Mouse (Mus musculus) splenic B cell, adult 2 months (primary cell): ENCODE data around the gene Ccdc136.
"Not testable (repeated sequence)": the region's sequence is repeated elsewhere in the genome, so short reads cannot be mapped to it uniquely, and the experiment has no call there.

ENCODE experiments used
- DNase-seq: peaks from one replicate; pipeline ENCODE4 v3.0.0-alpha.2; 2011; ENCODE audit warnings: low read depth, low spot score
- H3K27me3 ChIP-seq: 2 replicates; pipeline ENCODE4 v1.6.1; 2012; ENCODE audit warnings: mild to moderate bottlenecking, low read length, moderate library complexity, mixed read lengths; ENCODE audit not compliant: control insufficient read depth, poor library complexity, insufficient read depth, severe bottlenecking
- H3K36me3 ChIP-seq: 2 replicates; pipeline ENCODE4 v1.6.1; 2012; ENCODE audit warnings: mild to moderate bottlenecking, low read length, moderate library complexity, mixed read lengths; ENCODE audit not compliant: control insufficient read depth, poor library complexity, insufficient read depth, severe bottlenecking

Ccdc136 gene

GRCm38 (mm10) chr6:29379954-29380353 lies 16.2 kb upstream of the Ccdc136 start:
- Histone ChIP-seq H3K36me3 (no peaks in the 10 kb centered on the region; the same call in 1 of the 2 replicates), H3K27me3 (no peaks in the 10 kb centered on the region)
- no peak for DNase-seq

DNA sequence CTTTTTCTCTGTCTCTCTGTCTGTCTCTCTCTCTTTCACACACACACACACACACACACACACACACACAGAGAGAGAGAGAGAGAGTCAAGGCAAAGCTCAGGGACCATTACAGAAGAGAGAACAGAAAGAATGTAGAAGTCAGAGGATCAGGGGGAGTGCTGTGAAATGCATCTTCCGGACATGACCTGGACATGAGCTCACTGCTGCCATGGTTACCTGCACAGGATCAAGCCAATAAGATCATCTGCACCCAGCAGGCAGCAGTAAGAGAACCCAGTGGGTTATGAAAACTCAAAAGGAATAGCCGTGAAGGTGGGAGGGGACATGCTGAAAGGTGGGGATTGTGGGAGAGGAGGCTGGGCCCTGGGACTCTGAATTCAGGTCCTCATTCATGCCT lies 13.7 kb upstream of the Ccdc136 start:
- DNase-seq: no peak
- Histone ChIP-seq H3K36me3 (no peaks in the 10 kb centered on the region), H3K27me3 (no peaks in the 10 kb centered on the region)

- Histone ChIP-seq H3K36me3 (no peaks in the 10 kb centered on the region), H3K27me3 (no peaks in the 10 kb centered on the region)
- peak; percentile 6 for DNase-seq
These were observed 8.0 kb upstream of the Ccdc136 start, which contains the start of gene Opn1sw for GRCm38 (mm10) chr6:29388052-29388518. TSS of gene Opn1sw (minus strand) at chr6:29388468.

GRCm38 (mm10) chr6:29388606-29389080 lies 7.5 kb upstream of the Ccdc136 start:
- DNase-seq: no peak

GRCm38 (mm10) chr6:29389425-29389824 lies 6.7 kb upstream of the Ccdc136 start:
- Histone ChIP-seq H3K36me3 (no peaks in the 10 kb centered on the region), H3K27me3 (no peaks in the 10 kb centered on the region)
- no peak for DNase-seq

More at GRCm38 (mm10) chr6:29388606-29389080, 7.5 kb upstream of the Ccdc136 start:
- no peaks in the 10 kb centered on the region for H3K36me3 ChIP-seq
- no peaks in the 10 kb centered on the region for H3K27me3 ChIP-seq

DNA sequence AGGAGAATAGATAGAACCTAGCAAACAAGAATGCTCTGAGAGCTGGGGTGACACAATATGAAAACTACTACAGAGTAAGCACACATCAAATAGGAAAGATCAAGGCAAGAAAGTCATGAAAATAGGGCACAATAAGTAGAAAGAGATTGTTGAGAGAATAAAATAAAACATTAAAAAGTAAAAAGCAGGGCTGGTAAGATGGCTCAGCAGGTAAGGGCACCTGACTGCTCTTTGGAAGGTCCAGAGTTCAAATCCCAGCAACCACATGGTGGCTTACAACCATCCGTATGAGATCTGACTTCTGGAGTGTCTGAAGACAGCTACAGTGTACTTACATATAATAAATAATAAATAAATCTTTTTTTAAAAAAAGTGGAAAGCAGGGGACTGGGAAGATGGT lies 5.6 kb upstream of the Ccdc136 start:
- not testable (repeated sequence) for H3K27me3 ChIP-seq, H3K36me3 ChIP-seq, DNase-seq

DNA sequence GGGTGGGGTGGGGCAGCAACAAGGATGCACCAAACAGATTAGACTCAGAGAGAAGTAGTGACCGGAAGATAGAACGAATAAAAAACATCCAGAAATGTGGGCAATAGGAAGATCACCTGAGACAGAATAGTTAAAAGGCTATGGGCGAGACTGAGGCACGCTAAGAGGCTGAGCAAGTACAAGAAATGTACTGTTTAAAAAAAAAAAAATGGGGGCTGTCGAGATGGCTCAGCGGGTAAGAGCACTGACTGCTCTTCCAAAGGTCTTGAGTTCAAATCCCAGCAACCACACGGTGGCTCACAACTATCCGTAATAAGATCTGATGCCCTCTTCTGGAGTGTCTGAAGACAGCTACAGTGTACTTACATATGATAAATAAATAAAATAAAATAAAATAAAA lies 4.9 kb upstream of the Ccdc136 start:
- H3K36me3 ChIP-seq, DNase-seq: not testable (repeated sequence)

DNA sequence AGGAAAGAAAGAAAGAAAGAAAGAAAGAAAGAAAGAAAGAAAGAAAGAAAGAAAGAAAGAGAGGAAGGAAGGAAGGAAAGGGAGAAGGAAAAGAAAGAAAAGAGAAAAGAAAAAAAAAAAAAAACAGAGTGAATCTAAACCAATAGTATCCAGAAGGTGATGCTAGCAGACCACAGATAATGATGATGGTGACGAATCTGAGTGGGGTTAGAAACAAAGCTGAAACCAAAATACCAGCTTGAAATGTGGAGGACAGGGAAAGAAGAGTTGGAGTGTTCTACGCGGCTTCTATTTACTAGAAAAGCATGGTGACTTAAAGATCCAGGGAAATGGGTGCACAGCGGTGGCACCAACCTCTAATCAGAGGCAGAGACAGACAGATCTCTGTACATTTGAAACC lies 4.3 kb upstream of the Ccdc136 start:
- H3K27me3 ChIP-seq: no peaks in the 10 kb centered on the region
- H3K36me3 ChIP-seq: no peaks in the 10 kb centered on the region
- DNase-seq: no peak

More for the DNA sequence above, 4.9 kb upstream of the Ccdc136 start:
- H3K27me3 ChIP-seq: not testable (repeated sequence)

DNA sequence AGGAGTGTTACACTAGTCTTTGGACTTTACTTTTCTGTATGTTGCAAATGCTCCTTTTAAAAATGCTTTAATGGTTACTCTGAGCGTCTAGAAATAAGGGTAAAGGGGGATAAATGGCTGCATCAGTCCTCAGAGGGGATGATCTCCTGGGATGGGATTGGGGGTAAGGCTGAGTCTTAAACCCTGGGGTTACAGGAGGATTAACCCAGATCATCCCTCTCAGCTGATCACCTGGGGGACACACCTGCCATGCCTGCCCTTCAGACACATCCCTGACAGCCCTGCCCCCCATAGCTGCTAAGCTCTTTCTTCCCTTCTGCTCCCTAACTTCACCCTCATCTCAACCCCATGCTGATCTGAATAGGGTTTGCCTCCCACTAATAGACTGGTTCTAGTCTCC lies 1.8 kb upstream of the Ccdc136 start:
- Histone ChIP-seq H3K36me3 (no peaks in the 10 kb centered on the region), H3K27me3 (no peaks in the 10 kb centered on the region)
- no peak for DNase-seq

DNA sequence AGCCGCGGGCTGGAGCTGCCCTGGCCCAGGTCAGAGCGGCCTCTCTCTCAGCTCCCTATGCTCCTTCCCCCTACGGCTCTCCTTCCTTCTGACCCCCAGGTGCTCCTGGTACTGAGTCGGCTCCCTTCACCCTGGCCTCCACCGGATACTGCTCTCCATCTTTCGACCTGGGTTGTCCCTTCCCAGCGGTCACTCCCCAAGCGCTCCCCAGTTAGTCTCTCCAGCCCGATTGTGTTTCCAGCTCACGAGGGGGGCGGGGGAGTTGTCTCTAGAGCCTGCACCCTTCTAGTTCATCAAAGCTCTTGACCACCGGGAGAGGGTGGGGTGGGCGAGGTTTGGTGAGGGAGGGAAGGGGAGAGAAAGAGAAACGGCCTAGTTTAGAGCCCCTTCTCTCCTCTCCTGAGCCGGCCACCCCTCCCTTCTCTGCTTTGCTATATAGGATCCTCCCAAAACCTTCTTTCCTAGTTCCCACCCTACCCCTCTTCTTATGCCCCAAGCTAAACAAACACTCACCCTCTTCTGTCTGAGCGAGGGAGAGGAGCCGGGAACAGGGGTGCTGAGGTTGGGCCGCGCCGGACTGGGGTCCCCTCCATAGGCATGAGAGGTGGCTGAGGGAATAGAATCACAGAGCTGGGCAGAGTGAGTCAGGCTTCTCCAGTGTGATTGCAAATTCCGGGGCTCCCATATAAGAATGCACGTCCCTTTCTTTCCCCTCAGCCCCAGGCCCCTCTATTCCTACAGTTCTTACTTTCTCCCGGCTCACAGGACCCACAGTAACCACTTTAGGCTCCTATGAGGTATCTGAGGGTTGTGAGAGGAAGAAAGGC lies 818 bp downstream of the Ccdc136 start:
- DNase-seq: no peak
- H3K27me3 ChIP-seq: no peaks in the 10 kb centered on the region
- H3K36me3 ChIP-seq: no peaks in the 10 kb centered on the region

DNA sequence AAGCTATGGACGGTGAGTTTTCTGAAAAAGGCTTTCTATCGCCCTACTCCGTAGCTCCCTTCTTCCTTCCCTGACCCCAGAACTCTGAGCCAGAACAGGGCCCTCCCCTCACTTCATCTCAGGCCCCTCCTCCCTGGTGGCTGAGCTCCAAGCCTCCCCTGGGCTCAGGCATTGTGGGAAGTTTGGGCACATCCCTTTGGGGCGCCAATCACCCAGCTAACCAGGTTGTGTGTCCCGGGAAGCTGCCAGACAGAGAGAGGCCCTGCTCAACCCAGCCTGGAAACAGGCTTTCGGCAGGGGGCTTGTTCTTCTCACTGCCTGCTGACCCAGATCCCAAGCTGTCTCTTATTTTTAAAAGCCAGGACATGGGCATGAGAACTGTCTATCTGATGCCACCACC lies 1.5 kb downstream of the Ccdc136 start:
- DNase-seq: no peak
- Histone ChIP-seq H3K36me3 (no peaks in the 10 kb centered on the region), H3K27me3 (no peaks in the 10 kb centered on the region)

DNA sequence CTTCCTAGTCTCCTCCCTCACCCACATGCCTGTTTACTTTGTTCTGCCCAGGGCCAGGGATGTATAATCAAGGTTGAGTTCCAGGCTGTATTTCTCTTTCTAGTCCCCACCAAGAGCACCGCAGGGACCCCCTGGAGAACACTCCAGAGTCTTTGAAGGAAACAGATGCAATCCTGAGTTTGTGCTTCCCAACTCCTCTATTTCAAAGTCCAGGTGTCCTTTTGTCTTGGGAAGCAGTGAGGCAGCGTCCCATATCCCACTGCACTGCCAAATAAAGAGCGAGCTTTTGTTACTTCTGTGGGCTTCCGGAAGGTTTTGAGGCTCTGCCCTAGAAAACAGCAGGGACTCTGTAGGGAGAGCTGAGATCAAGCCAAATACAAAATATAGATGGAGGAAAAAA lies 3.7 kb downstream of the Ccdc136 start:
- no peaks in the 10 kb centered on the region for H3K27me3 ChIP-seq
- DNase-seq: no peak

GRCm38 (mm10) chr6:29402693-29403342 lies 6.7 kb downstream of the Ccdc136 start:
- DNase-seq: no peak
- Histone ChIP-seq H3K27me3 (no peaks in the 10 kb centered on the region), H3K36me3 (no peaks in the 10 kb centered on the region)

More for the DNA sequence above, 3.7 kb downstream of the Ccdc136 start:
- no peaks in the 10 kb centered on the region for H3K36me3 ChIP-seq

DNA sequence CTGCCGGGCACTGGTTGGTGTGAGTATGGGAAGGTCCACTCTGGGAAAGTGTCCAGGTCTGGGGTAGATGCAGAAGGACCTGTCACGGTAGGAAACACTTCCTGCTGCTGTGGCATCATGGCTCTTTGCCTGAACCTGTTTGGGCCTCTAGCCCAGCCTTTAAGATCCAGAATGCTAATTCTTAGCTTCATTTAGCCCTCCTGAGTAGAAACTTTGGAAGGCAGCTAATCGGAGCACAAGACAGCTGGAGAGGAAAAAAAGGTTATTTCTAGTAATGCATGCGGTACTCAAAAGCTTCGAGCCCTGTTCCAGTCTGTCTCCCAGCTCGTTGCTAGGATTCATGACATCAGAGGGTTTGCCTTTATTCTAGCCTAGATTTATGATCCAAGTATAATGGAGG lies 10.3 kb downstream of the Ccdc136 start:
- no peak for DNase-seq
- no peaks in the 10 kb centered on the region for H3K36me3 ChIP-seq

GRCm38 (mm10) chr6:29415446-29415845 lies 19.3 kb downstream of the Ccdc136 start:
- H3K36me3 ChIP-seq: no peaks in the 10 kb centered on the region
- DNase-seq: no peak
- H3K27me3 ChIP-seq: no peaks in the 10 kb centered on the region

More for the DNA sequence above, 10.3 kb downstream of the Ccdc136 start:
- H3K27me3 ChIP-seq: no peaks in the 10 kb centered on the region
